Mouse (Mus musculus) lung, adult 2 months (tissue): ENCODE results near the gene Homer2. TPM values are rescaled to one million over a fixed set of nuclear protein-coding genes. Genes with fewer than 3 reads are reported as not detected.

Source experiments
- DNase-seq: peaks from one replicate; pipeline ENCODE4 v3.0.0; 2022
- H3K4me1 ChIP-seq: fragments of 200-500 bp; 2 replicates; pipeline ENCODE4 v1.6.1; 2011; ENCODE audit warnings: low read length; ENCODE audit not compliant: control insufficient read depth, insufficient read depth
- H3K4me3 ChIP-seq: fragments of 200-500 bp; replicated peaks from 2 replicates; pipeline ENCODE3; 2011; ENCODE audit warnings: low read depth, mild to moderate bottlenecking, control low read depth, low read length; ENCODE audit errors: extremely low read depth
- CTCF ChIP-seq: fragments of 200-500 bp; IDR thresholded peaks from 2 replicates; pipeline ENCODE4 v1.5.1; 2011; ENCODE audit warnings: mild to moderate bottlenecking, low read length, control low read depth; ENCODE audit not compliant: insufficient read depth
- POLR2A ChIP-seq: fragments of 200-500 bp; IDR thresholded peaks from 2 replicates; pipeline ENCODE4 v1.6.1; 2011; ENCODE audit warnings: low read depth, mild to moderate bottlenecking, control low read depth, low read length, borderline replicate concordance; ENCODE audit errors: extremely low read depth
- WGBS: fragments of 180-500 bp; shearing (Covaris S2); methylation state at CpG from one replicate; pipeline ENCODE4 v1.1.7; 2018; 5-methylcytosine and 5-hydroxymethylcytosine counted together
- polyA plus RNA-seq: library from polyadenylated mRNA; depleted of rRNA; stranded (reverse); fragments of >200 nt; gene quantifications from 2 replicates; pipeline ENCODE4 v1.2.3, GENCODE M21; 2012

Homer2 gene
- polyA plus RNA-seq, 1 experiment, result 2.8 TPM

DNA sequence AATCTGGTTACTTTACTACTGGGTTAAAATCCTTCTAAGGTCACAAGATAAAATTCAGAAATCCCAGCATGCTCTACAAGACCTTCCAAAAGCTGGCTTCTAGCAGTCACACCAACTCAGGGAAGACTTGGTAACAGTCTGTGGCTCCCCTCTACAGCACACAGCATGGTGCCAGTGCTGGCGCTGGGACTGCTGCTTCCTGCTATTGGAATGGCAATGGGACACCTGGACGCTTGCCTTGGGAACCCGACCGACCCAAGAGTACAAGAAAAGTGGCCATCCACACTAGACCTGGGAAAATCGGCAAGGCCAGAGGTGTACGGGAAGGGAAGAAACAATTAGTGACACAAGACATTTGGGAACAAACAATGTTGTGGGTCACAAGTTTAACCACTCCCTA, 74.7 kb downstream of the Homer2 start:
- Histone ChIP-seq H3K4me1 (no peaks in the 10 kb centered on the region), H3K4me3 (no peak overlapping the region)
- no peak for DNase-seq
- no peak for TF ChIP-seq CTCF
- TF ChIP-seq POLR2A, result no peak
- WGBS, result 83% methylated on average over 6 of the region's 6 CpGs

DNA sequence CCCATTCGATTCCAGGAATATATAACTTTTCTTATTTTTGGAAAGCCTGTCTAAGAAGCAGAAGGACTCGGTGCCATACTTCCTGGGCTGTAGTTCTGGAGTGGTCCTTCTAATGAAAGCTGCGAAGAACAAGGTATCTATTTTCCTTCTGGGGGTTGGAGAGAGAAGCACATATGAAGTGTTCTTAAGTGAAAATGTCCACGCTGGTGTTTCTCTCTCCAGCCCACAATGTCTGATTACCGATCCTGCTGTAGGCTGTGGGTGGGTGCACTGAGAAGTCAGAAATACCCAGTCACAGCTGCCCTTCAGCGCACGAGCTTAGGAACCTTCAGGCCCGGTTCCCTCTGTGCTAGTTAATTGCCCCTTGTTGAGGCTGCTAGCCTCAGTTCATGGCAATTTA, 76.1 kb downstream of the Homer2 start:
- no peak for DNase-seq
- TF ChIP-seq CTCF, result no peak
- TF ChIP-seq POLR2A, result no peak
- WGBS, result 86% methylated on average over 8 of the region's 8 CpGs
- H3K4me3 ChIP-seq, result no peak overlapping the region
- H3K4me1 ChIP-seq, result no peaks in the 10 kb centered on the region

DNA sequence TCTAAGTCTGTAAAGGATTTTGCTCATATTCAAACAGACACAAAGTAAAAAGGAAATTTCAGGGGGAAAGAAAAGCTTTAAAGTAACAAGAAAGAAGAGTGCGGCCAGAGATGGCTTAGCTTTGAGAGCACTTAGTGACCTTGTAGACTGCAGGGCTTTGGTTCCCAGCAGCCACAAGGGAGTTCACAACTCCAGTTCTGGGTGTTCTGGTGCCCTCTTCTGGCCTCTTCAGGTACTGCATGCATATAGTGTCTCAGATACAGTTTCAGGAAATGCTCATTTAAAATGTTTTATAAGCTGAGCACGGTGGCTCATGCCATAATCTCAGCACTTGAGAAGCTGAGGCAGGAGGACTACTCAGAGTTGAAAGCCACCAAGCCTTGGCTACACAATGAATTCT, 80.9 kb downstream of the Homer2 start:
- TF ChIP-seq POLR2A (no peak), CTCF (peak; percentile 28)
- H3K4me3 ChIP-seq, result no peak overlapping the region
- no peak for DNase-seq
- no peaks in the 10 kb centered on the region for H3K4me1 ChIP-seq
- 77% methylated on average over 2 of the region's 2 CpGs for WGBS

DNA sequence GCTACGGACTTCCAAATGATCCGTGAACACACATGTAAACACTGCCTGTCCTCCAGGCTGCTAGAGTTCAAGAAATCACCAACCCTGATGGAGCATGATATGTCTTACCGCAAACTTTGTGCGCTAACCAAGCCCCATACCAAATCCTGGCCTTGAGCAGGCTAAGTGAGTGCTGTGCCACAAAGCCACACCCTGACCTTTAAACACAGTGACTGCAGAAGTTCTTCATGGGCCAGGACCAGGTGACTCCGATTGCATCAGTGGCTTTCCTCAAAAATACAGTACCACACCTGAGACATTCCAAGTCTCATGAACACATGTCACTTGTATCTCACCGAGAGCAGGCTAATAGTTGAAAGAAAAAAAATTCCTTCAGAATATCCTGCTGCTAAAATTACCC, 83.6 kb downstream of the Homer2 start:
- Histone ChIP-seq H3K4me3 (no peak overlapping the region), H3K4me1 (no peaks in the 10 kb centered on the region)
- no peak for TF ChIP-seq POLR2A
- TF ChIP-seq CTCF, result no peak
- no peak for DNase-seq
- WGBS, result 73% methylated on average over 6 of the region's 6 CpGs

DNA sequence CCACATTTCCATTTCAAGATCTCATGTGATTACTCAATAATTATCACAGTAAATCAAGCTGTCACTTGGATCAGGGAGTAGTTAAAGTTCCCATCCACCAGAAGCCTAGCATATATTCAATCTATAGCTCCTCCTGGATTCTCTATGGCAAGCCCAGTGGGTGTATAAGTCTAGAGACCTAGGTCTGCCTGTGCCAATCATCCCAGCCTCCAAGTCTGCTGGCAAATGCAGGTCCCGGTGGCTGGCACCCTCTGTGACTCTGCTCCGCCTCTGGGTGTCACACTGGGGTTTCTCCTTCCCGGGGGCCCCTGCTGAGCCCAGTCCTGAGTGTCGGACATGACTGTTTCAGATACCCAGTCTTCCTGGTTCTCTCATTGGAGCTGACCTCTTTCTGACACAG, 84.5 kb downstream of the Homer2 start:
- WGBS, result 73% methylated on average over 4 of the region's 4 CpGs
- H3K4me1 ChIP-seq, result no peaks in the 10 kb centered on the region
- no peak for TF ChIP-seq POLR2A
- TF ChIP-seq CTCF, result no peak
- no peak overlapping the region for H3K4me3 ChIP-seq
- no peak for DNase-seq

DNA sequence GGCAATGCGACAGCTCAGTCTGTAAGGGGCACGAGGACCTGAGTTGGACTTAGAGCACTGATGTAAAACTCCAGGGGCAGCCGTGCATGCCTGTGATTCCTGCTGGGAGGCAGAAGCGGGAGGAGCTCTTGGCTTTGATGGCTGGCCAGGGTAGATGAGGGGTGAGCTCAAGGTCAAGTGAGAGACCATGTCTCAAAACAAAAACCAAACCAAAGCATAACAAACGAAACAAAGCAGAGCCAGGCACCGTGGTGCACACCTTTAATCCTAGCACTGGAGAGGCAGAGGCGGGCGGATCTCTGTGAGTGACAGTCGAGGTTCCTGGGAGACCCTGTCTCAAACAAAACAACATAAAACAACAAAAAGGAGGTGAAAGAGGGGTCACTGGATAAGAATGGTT, 92.3 kb downstream of the Homer2 start:
- Histone ChIP-seq H3K4me1 (no peaks in the 10 kb centered on the region), H3K4me3 (no peak overlapping the region)
- TF ChIP-seq CTCF (no peak), POLR2A (no peak)
- WGBS, result 77% methylated on average over 9 of the region's 9 CpGs
- DNase-seq, result no peak

DNA sequence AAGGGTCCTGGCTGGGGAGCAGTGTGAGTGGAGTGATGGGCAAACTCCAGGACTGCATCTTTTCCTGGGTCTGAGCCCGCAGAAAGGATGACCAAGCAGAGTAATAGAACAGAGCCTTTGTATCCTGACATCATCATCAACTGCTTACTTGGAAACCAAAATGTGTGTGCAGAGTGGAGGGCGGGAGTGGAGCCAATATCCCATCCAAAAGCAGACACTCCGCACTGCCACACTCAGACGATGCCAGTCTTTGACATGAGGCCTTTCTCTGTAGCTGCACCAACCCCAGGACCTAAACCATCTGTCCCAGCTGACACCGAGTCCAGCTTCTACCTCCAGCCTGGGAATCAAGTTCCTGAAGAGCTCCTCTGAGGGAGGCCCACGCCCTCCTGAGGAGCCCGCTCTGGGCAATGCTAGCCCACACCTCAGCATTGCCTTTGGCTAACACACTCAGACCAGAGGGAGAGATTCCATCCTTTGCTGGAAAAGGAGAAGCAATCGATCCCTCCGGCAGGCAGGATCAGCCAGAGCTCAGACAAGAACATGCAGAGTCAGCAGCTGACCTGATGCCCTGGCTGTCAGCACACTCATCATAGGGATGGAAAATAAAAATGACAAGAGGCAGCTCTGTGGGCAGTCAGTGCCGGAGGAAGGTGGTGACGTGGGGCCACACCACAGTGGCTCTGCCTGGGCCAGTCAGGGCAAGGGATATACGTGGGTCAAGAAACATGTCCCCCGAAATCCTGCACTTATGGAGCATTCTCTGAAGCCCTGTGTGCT, 94.3 kb downstream of the Homer2 start:
- TF ChIP-seq POLR2A (no peak), CTCF (no peak)
- Histone ChIP-seq H3K4me3 (no peak overlapping the region), H3K4me1 (no peaks in the 10 kb centered on the region)
- no peak for DNase-seq
- WGBS, result 82% methylated on average over 13 of the region's 13 CpGs

DNA sequence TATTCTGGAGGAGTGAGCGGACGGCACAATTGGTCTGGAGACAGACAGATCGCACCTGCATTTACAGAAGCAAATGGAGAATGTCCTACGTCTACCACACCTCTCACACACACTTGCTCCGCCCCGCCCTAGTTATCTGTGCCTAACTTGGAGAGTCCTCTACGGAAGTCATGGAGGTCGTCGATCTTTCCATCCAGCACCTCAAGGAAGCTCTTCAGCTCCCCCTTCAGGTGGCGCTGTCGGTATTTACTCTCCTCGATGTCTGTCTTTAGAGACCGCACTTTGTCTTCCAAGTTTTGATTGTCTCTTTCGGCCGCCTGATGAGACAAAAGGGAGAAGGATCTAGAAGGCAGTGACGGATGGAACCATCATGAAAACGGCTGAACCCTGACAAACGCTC, 97.2 kb downstream of the Homer2 start:
- WGBS, result 61% methylated on average over 18 of the region's 18 CpGs
- TF ChIP-seq POLR2A, result no peak
- no peak for DNase-seq
- Histone ChIP-seq H3K4me3 (no peak overlapping the region), H3K4me1 (no peaks in the 10 kb centered on the region)

DNA sequence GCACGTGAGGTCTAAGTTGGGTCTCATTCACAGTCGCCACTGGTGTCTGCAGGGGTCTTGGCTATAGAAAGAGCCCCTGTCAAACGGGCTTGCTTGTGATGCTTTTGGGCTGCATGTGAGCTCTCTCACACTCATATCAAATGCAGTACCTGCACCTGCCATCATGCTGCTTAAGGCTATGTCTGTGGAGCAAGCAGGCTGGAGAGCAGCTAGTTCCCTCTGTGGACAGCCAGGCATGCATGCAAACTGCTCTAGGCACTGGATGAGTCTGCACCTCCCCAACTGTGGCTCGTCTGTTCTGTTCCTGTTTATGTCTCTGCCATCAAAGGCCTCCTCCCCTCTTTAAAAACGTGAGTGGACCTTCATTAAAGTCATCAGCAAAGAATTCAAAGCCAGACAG, 100.9 kb downstream of the Homer2 start:
- WGBS, result 55% methylated on average over 5 of the region's 5 CpGs
- DNase-seq, result no peak
- TF ChIP-seq POLR2A (no peak), CTCF (no peak)
- H3K4me3 ChIP-seq, result no peak overlapping the region
- no peaks in the 10 kb centered on the region for H3K4me1 ChIP-seq

DNA sequence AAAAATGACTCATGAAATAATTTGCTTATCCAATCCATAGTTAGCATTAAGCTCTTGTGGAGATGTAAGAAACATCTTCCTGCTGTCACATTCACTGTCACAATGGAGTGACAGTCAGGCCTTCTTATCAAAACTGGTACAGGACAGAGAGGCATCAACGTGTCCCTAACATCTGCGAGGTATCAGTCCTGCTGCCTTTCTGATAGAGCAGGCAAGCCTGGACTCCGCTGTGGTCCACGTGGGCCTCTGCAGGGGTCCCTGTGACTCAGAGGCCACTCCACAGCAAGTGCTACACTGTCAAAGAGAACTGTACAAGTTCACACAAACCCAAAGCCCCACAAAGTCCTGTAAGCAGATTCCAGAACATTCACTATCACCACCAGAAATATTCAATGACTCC, 101.8 kb downstream of the Homer2 start:
- 69% methylated on average over 4 of the region's 4 CpGs for WGBS
- Histone ChIP-seq H3K4me3 (no peak overlapping the region), H3K4me1 (no peaks in the 10 kb centered on the region)
- DNase-seq, result no peak
- no peak for TF ChIP-seq CTCF
- no peak for TF ChIP-seq POLR2A
